Mouse (Mus musculus) spleen, embryonic (tissue): ENCODE data around the gene Lamp2.
"Not testable (repeated sequence)": the region's sequence is repeated elsewhere in the genome, so short reads cannot be mapped to it uniquely, and the experiment has no call there.

ENCODE experiments used
- CTCF ChIA-PET: fragments of 350-600 bp; sonication (Branson Sonifier 250); formaldehyde crosslinking; loops from one replicate; lab custom pipeline; 2022; lab: Charles Lee

Lamp2 gene

DNA sequence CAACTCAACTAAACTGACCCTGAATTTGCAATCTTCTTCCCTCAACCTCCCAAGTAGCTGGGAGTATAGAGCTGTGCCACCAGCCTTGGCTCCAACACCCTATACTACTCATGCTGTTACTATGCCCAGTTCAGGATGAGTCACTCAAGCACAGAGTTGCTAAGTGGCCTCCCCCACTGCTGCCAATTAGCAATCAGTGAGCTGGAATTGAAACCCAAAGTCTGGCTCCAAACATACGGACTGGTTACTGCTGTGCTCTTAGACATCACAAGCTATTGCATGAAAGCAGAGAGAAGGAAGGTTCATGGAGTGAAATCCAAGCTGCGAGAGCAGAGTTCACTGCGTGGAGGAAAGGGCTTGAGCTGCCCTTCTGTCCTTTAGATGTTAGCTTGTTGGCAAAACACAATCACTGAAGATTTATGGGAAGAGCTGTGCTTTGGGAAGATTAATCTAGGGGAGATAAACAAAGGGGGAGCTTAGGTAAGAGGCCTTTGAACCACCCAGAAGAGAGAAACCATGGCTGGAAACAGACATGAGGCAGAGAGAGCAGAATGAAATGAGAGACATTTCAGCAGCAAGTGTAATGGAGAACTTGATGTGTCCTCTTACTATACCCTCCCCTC lies 27.3 kb downstream of the Lamp2 start:
- CTCF ChIA-PET, result no interaction called here

DNA sequence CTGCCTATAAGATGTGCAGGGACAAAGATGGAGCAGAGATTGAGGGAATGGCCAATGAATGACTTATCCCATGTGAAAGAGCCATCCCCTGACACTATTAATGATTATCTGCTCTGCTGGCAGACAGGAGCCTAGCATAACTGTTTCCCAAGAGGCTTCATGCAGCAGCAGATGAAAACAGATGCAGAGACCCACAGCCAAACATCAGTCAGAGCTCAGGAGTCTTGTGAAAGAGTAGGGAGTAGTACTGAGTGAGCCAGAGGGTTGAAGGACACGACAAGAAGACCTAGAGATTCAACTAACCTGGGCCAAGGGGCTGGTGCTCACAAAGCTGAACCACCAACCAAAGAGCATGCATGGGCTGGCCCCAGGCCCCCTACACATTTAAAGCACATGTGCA lies 30.2 kb downstream of the Lamp2 start:
- CTCF ChIA-PET, result no interaction called here

DNA sequence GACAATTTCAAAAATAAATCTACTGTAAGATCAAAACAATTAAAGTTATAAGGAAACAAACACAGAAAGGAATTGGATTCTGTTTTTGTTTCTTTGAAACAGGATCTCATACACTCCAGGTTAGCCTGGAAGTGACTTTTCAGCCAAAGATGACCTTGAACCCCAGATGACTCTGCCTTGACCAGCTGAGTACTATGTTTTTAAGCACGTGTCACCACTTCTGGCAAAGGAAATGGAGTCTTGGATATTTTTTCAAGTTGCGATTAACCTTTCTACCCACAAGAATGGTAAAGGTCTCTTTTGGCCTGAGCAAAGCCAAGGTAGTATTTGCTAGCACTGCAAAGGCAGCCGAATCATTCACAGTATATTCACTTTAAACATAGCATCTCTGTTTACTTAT lies 33.2 kb downstream of the Lamp2 start:
- CTCF ChIA-PET, result no interaction called here

DNA sequence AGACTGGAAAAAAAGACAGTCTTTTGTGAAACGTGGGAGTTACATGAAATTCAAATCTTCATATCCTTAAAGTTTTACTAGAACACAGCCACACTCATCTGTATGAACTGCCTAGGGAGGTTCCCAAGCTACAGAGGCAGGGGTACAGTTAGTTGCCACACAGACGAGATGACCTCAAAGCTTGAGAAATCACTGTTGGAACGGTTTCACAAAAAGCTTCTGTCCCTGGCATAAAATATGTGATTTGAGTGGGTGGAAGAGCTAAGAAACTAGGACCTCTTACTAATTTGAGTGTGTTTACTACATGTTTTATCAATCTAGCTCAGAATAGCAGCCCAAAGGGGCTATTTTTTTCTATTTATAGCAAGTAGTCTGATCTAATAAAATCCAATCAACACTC lies 33.9 kb downstream of the Lamp2 start:
- CTCF ChIA-PET, result no interaction called here

DNA sequence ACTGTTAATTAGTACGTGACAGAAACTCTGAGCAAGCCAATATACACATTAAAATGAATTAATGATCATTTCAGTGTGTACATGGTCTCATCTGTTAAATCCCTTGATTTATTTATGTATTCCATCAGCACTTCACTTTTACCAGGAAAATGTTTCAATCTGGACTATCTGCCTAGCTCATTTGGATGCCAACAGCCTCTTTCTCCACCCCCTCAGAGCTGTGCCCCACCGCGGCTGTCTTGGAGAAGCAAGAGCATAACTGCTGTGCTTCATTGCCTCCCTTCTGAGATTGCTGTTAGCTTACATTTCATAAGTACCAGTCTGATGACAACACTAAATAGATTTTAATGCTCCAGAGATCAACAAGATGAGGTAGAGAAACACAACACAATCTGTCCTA lies 52.4 kb downstream of the Lamp2 start:
- CTCF ChIA-PET, result interaction anchor here (0.7 kb wide), 1 partner anchor 141 kb away, joined by 3 read pairs; no protein-coding TSS in a partner anchor

DNA sequence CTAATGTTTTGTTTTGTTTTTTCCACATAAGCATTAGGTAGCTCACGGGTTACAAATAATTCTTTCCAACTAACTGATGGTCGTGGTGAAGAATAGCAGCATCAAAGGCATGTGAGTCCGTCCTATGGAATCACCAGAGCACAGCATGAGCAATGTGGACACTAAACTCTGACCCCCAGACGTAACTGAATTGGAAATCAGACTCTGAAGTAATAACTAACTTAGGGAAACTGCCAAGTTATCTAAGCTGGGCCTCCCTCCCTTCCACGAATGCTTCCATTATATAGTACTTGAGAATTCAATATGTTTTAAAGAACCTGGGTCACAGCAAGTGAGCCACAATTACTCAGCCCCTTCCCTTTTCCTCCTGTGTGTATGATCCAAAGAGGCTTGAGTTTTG lies 53.3 kb downstream of the Lamp2 start:
- CTCF ChIA-PET, result no interaction called here

DNA sequence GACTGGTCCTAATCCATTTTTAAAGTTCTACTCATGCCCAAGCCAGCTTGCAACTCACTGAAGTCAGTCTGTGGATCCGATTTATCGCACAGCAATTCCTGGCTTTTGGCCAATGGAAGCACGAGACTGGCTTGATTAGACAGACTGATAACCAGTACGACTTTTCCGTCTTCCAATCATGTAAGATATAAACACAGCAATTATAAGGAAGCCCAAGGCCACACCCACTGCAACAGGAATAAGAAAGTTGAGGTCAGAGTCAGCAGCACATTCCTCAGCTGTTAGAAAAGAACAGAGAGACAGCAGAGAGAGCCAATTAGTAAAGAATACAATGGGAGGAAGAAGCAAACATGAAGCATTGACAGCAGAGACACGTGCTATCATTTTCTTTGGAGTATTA lies 54.2 kb downstream of the Lamp2 start:
- CTCF ChIA-PET, result no interaction called here

DNA sequence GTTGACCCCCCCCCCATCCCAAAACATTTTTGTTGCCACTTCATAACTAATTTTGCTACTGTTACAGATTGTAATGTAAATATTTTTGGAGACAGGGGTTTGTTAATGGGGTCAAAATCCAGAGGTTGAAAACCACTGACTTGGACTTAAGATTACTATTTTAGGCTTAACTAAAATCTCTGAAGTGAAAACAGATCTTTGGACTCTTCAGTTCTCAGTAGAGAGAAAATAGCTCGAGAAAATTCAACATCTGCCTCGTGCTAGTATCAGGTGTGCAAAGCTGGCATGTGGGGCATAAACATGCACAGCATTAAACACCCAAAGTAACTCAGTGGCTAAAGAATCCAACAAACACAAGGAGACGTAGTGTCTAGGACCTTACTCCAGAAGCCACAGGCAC lies 55.6 kb downstream of the Lamp2 start:
- CTCF ChIA-PET, result no interaction called here

DNA sequence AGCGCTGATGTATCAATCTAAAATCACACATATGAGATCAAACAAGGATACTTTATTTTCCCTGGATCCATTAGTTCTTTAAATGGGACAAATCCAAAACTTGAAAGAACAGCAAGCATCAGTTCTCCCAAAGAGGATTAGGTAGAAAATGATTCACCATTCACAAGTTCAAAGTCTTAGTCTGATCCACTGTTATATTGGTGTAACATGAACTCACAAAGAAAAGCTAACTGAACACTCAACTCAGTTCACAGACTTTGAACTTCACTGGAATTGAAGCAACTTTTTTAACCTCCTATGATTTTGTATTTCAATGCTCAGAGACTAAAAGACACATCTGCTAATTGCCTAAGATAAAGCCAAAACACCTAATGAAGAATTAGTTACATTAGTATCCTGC lies 56.6 kb downstream of the Lamp2 start:
- CTCF ChIA-PET, result no interaction called here

DNA sequence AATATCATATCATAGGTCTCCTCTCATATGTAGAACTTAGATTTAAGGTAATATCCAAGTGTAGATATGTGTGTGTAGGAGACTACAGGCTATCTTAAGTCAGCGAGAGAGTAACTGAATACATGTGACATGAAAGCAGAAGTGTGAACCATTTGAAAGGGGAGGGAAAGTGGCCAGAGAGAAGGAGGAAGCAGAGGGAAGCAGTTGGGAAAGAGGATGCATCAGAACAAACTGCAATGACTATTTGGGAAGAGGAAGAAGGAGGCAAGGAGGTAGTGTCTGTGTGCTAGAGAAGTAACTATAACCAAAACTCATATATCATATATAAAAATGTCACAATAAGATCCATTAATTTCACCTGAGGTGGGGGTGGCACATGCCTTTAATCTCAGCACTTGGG lies 83.1 kb downstream of the Lamp2 start:
- CTCF ChIA-PET, result not testable (repeated sequence)

DNA sequence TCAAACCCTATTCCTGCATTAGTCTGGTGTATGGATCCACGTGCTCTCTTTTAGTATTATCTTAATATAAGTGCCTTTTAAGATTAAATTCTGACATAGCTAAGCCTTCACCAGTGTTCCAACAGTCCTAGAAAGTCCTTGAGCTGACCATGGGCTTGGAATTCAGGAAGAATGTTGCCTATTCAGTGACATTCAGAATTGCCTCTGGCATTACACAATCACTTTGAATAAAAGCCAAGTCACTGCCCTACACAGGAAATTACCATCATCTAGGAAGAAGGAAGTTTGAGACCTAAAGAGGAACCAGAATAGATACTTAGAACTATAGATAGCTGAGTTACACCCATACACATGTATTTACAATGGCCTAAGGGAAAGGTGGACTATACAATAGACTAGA lies 91.6 kb downstream of the Lamp2 start:
- CTCF ChIA-PET, result not testable (repeated sequence)

DNA sequence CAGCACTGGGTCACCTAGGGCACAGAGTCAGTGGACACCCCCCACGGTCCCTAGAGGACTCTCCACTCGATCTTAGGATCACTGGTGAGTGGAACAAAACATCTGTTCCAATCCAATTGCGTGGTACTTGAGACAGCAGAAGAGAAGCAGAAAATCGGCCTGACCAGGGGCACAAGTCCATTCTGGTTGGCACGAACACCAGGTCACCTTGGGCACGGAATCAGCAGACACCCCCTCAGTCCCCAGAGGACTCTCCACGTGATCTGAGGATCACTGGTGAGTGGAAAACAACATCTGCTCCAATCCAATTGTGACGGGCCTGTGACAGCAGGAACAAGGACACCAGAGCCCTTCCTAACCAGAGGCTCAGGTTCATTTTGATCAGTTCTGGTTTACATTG lies 94.2 kb downstream of the Lamp2 start:
- CTCF ChIA-PET, result no interaction called here
